In genomic region chr9:69290881-69291450, GRCm38 (mm10) we compare ENCODE assay signal across 8 mouse cellular contexts.
DNase-seq lines count a peak whose midpoint lies in the region; ATAC-seq and TF ChIP-seq lines count a peak whose summit lies in the region.

No protein-coding gene starts in this region.

- ATAC-seq in forebrain, embryonic 13.5 days, result no peak
- ATAC-seq in intestine, embryonic 14.5 days (replicated peaks; ENCODE audit: low FRiP score, low TSS enrichment, low read depth), result no peak
- ATAC-seq in liver, embryonic 14.5 days (ENCODE audit: insufficient read depth), result no peak
- no peak for ATAC-seq in neural tube, embryonic 13.5 days (ENCODE audit: low read depth)

- peak overlapping the region; percentile 69 for H3K4me3 ChIP-seq in forebrain, embryonic 13.5 days
- peak overlapping the region; percentile 65 for H3K4me3 ChIP-seq in intestine, embryonic 14.5 days (ENCODE audit: low read depth, low read length)
- H3K4me3 ChIP-seq in liver, embryonic 14.5 days (ENCODE audit: insufficient read depth in 1 of 2, low read depth in 2 of 2, low read length in 2 of 2), result peak overlapping the region; percentile 44 to 60
- H3K4me3 ChIP-seq in neural tube, embryonic 13.5 days, result peak overlapping the region; percentile 68

- H3K36me3 ChIP-seq in forebrain, embryonic 13.5 days (ENCODE audit: poor library complexity, severe bottlenecking), result no peaks in the 10 kb centered on the region
- H3K36me3 ChIP-seq in intestine, embryonic 14.5 days (ENCODE audit: control insufficient read depth, insufficient read depth, low read length), result no peaks in the 10 kb centered on the region
- H3K36me3 ChIP-seq in liver, embryonic 14.5 days (replicated peaks; ENCODE audit: control insufficient read depth, insufficient read depth, low read depth), result no peaks in the 10 kb centered on the region
- no peaks in the 10 kb centered on the region for H3K36me3 ChIP-seq in neural tube, embryonic 13.5 days

- peak overlapping the region; percentile 99 for H3K4me2 ChIP-seq in forebrain, embryonic 13.5 days
- peak overlapping the region; percentile 99 for H3K4me2 ChIP-seq in intestine, embryonic 14.5 days (ENCODE audit: low read length)
- peak overlapping the region; percentile 63 for H3K4me2 ChIP-seq in liver, embryonic 14.5 days (ENCODE audit: low read depth)
- H3K4me2 ChIP-seq in neural tube, embryonic 13.5 days, result peak overlapping the region; percentile 99

- peaks cover 19% of the 10 kb centered on the region for H3K4me1 ChIP-seq in forebrain, embryonic 13.5 days
- H3K4me1 ChIP-seq in intestine, embryonic 14.5 days (replicated peaks; ENCODE audit: control insufficient read depth, insufficient read depth, low read length), result peaks cover 11% of the 10 kb centered on the region; the same call in 1 of the 2 replicates
- H3K4me1 ChIP-seq in liver, embryonic 14.5 days (replicated peaks; ENCODE audit: control insufficient read depth in 2 of 2, insufficient read depth in 2 of 2, low read length in 1 of 2), result no peaks in the 10 kb centered on the region
- H3K4me1 ChIP-seq in neural tube, embryonic 13.5 days (replicated peaks), result peaks cover 25% of the 10 kb centered on the region

- H3K27ac ChIP-seq in forebrain, embryonic 13.5 days, result no peak overlapping the region
- H3K27ac ChIP-seq in intestine, embryonic 14.5 days (ENCODE audit: low read depth), result no peak overlapping the region
- H3K27ac ChIP-seq in liver, embryonic 14.5 days, result no peak overlapping the region
- H3K27ac ChIP-seq in neural tube, embryonic 13.5 days (replicated peaks), result no peak overlapping the region

- DNase-seq in heart, adult 11 months, result peak; percentile 92
- DNase-seq in heart, adult 9 months (ENCODE audit: low spot score in 2 of 2), result no peak
- peak; percentile 65 for DNase-seq in brain, adult 2 months (ENCODE audit: low read depth, low spot score)
- DNase-seq in intestine, embryonic 14.5 days (ENCODE audit: low spot score), result peak; percentile 73
- DNase-seq in liver, embryonic 14.5 days (ENCODE audit: low read depth in 3 of 3, low spot score in 3 of 3), result no peak
- DNase-seq in MN1 (ENCODE audit: low spot score), result no peak

- no peak for TF ChIP-seq EP300 in liver, embryonic 14.5 days (IDR thresholded peaks at IDR 0.05; ENCODE audit: low read depth)

- no peak for TF ChIP-seq CTCF in liver, embryonic 14.5 days (IDR thresholded peaks at IDR 0.05; ENCODE audit: low read depth)

- peak overlapping the region; percentile 61 for H3K9ac ChIP-seq in forebrain, embryonic 13.5 days
- peak overlapping the region; percentile 58; the same call in 1 of the 2 replicates for H3K9ac ChIP-seq in intestine, embryonic 14.5 days (ENCODE audit: low read length)
- H3K9ac ChIP-seq in liver, embryonic 14.5 days (replicated peaks), result no peak overlapping the region
- H3K9ac ChIP-seq in neural tube, embryonic 13.5 days, result peak overlapping the region; percentile 78

- no peaks in the 10 kb centered on the region for H3K9me3 ChIP-seq in forebrain, embryonic 13.5 days (replicated peaks)
- H3K9me3 ChIP-seq in intestine, embryonic 14.5 days (ENCODE audit: control insufficient read depth, low read length), result no peaks in the 10 kb centered on the region
- no peaks in the 10 kb centered on the region for H3K9me3 ChIP-seq in liver, embryonic 14.5 days (ENCODE audit: control insufficient read depth, low read length)
- no peaks in the 10 kb centered on the region for H3K9me3 ChIP-seq in neural tube, embryonic 13.5 days

- 1% methylated on average over 29 of the region's 29 CpGs for WGBS in forebrain, embryonic 13.5 days
- 1% methylated on average over 29 of the region's 29 CpGs for WGBS in intestine, embryonic 14.5 days
- WGBS in liver, embryonic 14.5 days (ENCODE audit: insufficient replicate concordance), result 1% methylated on average over 29 of the region's 29 CpGs
- 1% methylated on average over 29 of the region's 29 CpGs for WGBS in neural tube, embryonic 13.5 days

- peaks cover 46% of the 10 kb centered on the region for H3K27me3 ChIP-seq in forebrain, embryonic 13.5 days
- H3K27me3 ChIP-seq in intestine, embryonic 14.5 days (replicated peaks; ENCODE audit: control insufficient read depth, insufficient read depth, low read length), result peaks cover 39% of the 10 kb centered on the region
- H3K27me3 ChIP-seq in liver, embryonic 14.5 days (ENCODE audit: control insufficient read depth, insufficient read depth, low read length), result peaks cover 33% of the 10 kb centered on the region
- peaks cover 68% of the 10 kb centered on the region for H3K27me3 ChIP-seq in neural tube, embryonic 13.5 days

Comparison
In these comparisons a context has a peak if more than half of its experiments do, and no peak if none do; other contexts are left out.
1. DNase-seq: peak in heart, adult 11 months (single experiment), brain, adult 2 months (single experiment) and intestine, embryonic 14.5 days (single experiment); none in heart, adult 9 months (0 of 2), liver, embryonic 14.5 days (0 of 3) and MN1 (single experiment).
2. Peak in every context shown above with its lines, with median percentiles within 50 percentile points of each other: H3K4me2 ChIP-seq and H3K4me3 ChIP-seq.